Mouse (Mus musculus) heart, adult 2 months (tissue): ENCODE measurements at regions not wholly inside any gene's neighbourhood (a gene's known extent, or its start where the extent isn't known, plus 50 kb on each side); places are given as distances from the start of the nearest gene placed in this dataset.

ENCODE experiments used
- CTCF ChIP-seq: fragments of 200-600 bp; IDR thresholded peaks from 2 replicates; pipeline ENCODE4 v1.8.1; 2022; ENCODE audit warnings: antibody characterized with exemption, mild to moderate bottlenecking, moderate library complexity
- EP300 ChIP-seq: fragments of 200-500 bp; IDR thresholded peaks from 2 replicates; pipeline ENCODE4 v1.6.1; 2011; ENCODE audit warnings: low read depth, low read length, control low read depth; ENCODE audit not compliant: insufficient read depth
- POLR2A ChIP-seq: fragments of 200-500 bp; IDR thresholded peaks from 2 replicates; pipeline ENCODE4 v1.6.1; 2011; ENCODE audit warnings: mild to moderate bottlenecking, low read depth, low read length, control low read depth; ENCODE audit not compliant: insufficient read depth

DNA sequence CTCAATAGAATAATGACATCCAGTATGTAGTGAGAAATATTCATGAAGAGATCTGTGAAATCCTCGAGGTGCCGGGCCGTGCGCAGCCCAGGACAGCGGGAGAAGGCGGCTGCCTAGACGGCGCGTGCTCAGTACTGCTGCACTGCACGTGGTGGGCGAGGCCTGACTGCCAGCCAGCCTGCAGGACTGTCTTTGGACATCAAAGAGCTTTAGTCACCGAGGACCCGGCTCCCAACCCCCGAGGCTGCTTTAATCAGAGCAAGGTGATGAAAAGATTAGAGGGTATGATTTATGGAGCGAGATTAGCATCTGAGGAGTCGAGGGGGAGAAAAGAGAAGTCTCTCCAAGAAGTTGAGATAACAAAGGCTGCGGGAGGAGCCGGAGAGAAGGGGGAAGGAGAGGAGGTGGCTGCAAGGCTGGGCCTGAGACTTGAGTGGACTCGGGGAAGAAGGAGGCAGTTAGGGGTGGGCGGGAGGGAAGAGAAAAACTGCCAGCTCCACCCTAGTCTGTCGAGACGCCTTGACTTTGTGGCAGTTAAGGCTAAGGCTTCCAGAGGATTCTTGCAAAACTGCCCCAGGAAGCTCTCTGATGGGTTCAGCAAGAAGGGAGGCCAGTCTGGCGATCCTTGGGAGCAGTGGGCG is 271.6 kb upstream of the 4930535I16Rik start:
- TF ChIP-seq CTCF (no peak), EP300 (no peak), POLR2A (no peak)
